Mouse (Mus musculus) left cerebral cortex, postnatal 4 days (tissue): ENCODE results near the gene Sec31b. TPM values are rescaled to one million over a fixed set of nuclear protein-coding genes. Genes with fewer than 3 reads are reported as not detected.
A peak's percentile ranks its signal among the peaks of the same experiment; 100 is the strongest.

ENCODE experiments used
- DNase-seq: peaks from one replicate; pipeline ENCODE4 v3.0.0-alpha.2; 2022
- intact Hi-C: fragments of 180-260 bp; cut with DNase I; formaldehyde crosslinking; loops from one replicate; pipeline ENCODE4 v1.15.1; 2025
- total RNA-seq, 2 experiments: library from RNA; stranded (reverse); gene quantifications; 2 replicates each; pipeline ENCODE4 v1.2.3; 2021

Sec31b gene
- total RNA-seq, 2 experiments from 2014 or later = 0.28 TPM; not detected in 1

- DNase-seq = no peak
- intact Hi-C loops = no loop called here
These were observed 52.5 kb downstream of the Sec31b start, which contains the start of gene Wnt8b for GRCm38 (mm10) chr19:44493128-44493527. Gene Wnt8b, plus strand, starts transcription at chr19:44493472.

GRCm38 (mm10) chr19:44487266-44487665 lies 58.4 kb downstream of the Sec31b start:
- intact Hi-C loops = no loop called here

GRCm38 (mm10) chr19:44476541-44476940 lies 69.1 kb downstream of the Sec31b start:
- intact Hi-C loops = no loop called here

More at GRCm38 (mm10) chr19:44487266-44487665, 58.4 kb downstream of the Sec31b start:
- DNase-seq = peak; percentile 24

GRCm38 (mm10) chr19:44475268-44475667 lies 70.4 kb downstream of the Sec31b start:
- intact Hi-C loops = no loop called here
- DNase-seq = no peak

More at GRCm38 (mm10) chr19:44476541-44476940, 69.1 kb downstream of the Sec31b start:
- no peak for DNase-seq

GRCm38 (mm10) chr19:44474158-44474557 lies 71.5 kb downstream of the Sec31b start:
- intact Hi-C loops = no loop called here

More at GRCm38 (mm10) chr19:44474158-44474557, 71.5 kb downstream of the Sec31b start:
- DNase-seq = peak; percentile 80

Other genes with a start within 250 kb of the Sec31b start
- 1 to 10 TPM; 1.7 to 2.3 TPM for gene Scd4, start 212.8 kb downstream of the Sec31b start, total RNA-seq
- gene Scd1, start 138.0 kb downstream of the Sec31b start, total RNA-seq = 100 to 1,000 TPM in 1 of 2 experiments, 10 to 100 TPM in 1; 89.1 to 102 TPM
- gene Wnt8b, start 52.4 kb downstream of the Sec31b start, total RNA-seq = under 1 TPM in 1 of 2 experiments, not detected in 1; 0.14 TPM
- not detected for gene Gm20538, start 7.0 kb upstream of the Sec31b start, total RNA-seq
- 100 to 1,000 TPM; 294 to 322 TPM for gene Ndufb8, start 9.6 kb upstream of the Sec31b start, total RNA-seq
- 10 to 100 TPM; 33.3 to 37.9 TPM for gene Hif1an, start 17.0 kb upstream of the Sec31b start, total RNA-seq
- gene Pax2, start 210.2 kb upstream of the Sec31b start, total RNA-seq = under 1 TPM; 0.26 to 0.36 TPM